Mouse (Mus musculus): ENCODE results near the gene Rnf223. TPM values are rescaled to one million over a fixed set of nuclear protein-coding genes. Genes with fewer than 3 reads are reported as not detected.

Gene Rnf223
- total RNA-seq (2021) = under 1 TPM; 0.43 to 0.47 TPM
- long read RNA-seq, partial matches to known transcripts = 0 of 1 reads
- long read RNA-seq, other reads (novel, unspliced or antisense) = 0 of 1 reads

GRCm38 (mm10) chr4:156130436-156130835, at the start of gene Rnf223:
Rnf223 (plus strand) TSS chr4:156130513.
- DNase-seq (ENCODE audit: low spot score in 2 of 2) = no peak

GRCm38 (mm10) chr4:156082621-156083234, 47.6 kb upstream of the Rnf223 start:
- no peak for DNase-seq (ENCODE audit: low spot score in 2 of 2)

GRCm38 (mm10) chr4:156083348-156083747, 47.0 kb upstream of the Rnf223 start:
- DNase-seq (ENCODE audit: low spot score in 2 of 2) = no peak

GRCm38 (mm10) chr4:156084096-156084879, 46.0 kb upstream of the Rnf223 start:
- no peak for DNase-seq (ENCODE audit: low spot score in 2 of 2)

- no peak for DNase-seq (ENCODE audit: low spot score in 2 of 2)
Observed at GRCm38 (mm10) chr4:156085256-156085655, 45.1 kb upstream of the Rnf223 start.

DNA sequence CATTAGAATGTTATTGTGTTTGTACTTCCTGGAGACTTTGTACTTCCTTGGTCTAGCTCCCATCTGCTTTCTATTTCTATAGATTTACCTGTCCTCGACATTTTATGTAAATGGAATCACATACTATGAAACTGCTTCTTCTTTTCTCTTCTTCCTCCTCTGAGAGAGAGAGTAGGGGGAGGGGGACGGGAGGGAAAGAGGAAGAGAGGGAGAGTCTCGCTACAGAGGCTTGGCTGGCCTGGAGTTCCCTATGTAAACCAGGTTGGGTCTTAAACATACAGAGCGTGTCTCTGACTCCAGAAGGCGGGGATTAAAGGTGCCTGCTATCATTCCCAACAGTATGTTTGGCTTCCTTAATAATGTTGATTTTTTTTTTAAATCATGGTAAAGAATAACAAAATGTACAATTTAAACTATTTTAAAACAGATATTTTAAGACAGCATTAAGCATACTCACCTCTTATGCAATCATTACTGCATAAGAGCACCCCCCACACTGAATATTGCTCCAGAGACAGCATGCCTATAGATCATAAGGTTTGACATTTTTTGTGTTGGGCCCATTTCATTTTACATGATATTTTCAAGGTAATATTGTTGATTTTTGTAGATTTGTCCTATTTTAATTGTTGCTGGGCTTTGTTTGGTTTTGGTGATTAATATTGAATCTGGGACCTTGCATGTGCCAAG, 42.8 kb upstream of the Rnf223 start:
- no peak for DNase-seq (ENCODE audit: low spot score in 2 of 2)

GRCm38 (mm10) chr4:156091236-156091635, 39.1 kb upstream of the Rnf223 start:
- DNase-seq (ENCODE audit: low spot score in 2 of 2) = no peak

GRCm38 (mm10) chr4:156092765-156093164, 37.5 kb upstream of the Rnf223 start:
- no peak for DNase-seq (ENCODE audit: low spot score in 2 of 2)

GRCm38 (mm10) chr4:156093758-156094157, 36.6 kb upstream of the Rnf223 start:
- no peak for DNase-seq (ENCODE audit: low spot score in 2 of 2)

DNA sequence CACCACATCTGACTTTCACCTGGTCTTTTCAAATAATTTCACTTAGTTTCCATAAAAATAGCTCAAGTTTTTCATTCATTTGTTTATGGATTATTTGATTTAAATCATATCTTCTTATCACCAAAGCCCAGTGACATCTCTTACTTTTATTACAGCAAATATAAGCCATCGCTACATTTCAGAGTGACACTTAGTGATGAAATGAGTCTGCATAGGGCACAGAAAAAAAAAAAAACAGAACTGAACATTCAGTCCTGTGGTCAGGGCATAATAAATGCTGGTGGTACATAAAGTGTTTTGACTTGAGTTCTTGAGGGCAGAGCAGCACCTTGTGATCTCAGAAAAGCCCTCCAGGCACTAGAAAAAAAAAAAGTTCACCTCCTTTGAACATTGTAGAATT, 34.1 kb upstream of the Rnf223 start:
- DNase-seq (ENCODE audit: low spot score in 2 of 2) = no peak

- DNase-seq (ENCODE audit: low spot score in 2 of 2) = no peak
Observed at GRCm38 (mm10) chr4:156097770-156098366, 32.4 kb upstream of the Rnf223 start.

DNA sequence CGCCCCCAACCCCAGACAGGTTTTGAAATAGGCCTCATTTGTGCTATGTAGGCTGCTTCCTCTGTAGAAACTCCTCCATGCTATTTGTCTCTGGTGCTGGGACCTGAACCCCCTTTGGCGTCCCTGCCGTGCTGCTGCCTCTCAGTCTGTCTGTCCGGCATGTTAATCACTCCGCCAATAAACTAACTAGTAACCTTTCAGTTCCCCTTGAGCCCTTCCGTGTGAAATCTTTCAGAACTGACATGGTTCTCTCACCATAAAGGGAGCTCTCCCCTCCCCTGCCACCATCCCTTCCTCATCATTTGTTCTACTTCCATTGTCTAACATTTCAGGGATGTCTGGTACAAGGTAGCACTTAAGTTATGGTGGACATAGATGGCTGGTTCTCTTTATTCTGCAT, 30.9 kb upstream of the Rnf223 start:
- no peak for DNase-seq (ENCODE audit: low spot score in 2 of 2)

DNA sequence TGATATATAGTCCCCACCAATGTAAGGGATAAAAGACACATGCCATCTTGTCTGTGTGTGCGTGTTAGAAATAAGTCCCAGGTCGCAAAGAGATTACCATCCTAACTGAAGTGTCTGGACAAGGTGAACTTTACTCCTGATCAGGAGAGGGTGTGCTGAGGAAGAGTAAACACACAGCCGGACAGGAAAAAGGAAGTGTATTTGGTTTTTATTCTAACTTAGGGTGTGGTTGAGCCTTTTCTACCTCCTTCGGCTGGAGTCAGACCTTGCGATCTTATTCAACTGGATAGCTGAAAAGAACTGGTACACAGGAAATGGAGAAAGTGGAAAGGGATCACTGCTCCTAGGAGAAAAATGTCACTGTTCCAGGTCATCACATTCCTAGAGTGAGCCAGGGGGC, 29.8 kb upstream of the Rnf223 start:
- DNase-seq (ENCODE audit: low spot score in 2 of 2) = no peak

DNA sequence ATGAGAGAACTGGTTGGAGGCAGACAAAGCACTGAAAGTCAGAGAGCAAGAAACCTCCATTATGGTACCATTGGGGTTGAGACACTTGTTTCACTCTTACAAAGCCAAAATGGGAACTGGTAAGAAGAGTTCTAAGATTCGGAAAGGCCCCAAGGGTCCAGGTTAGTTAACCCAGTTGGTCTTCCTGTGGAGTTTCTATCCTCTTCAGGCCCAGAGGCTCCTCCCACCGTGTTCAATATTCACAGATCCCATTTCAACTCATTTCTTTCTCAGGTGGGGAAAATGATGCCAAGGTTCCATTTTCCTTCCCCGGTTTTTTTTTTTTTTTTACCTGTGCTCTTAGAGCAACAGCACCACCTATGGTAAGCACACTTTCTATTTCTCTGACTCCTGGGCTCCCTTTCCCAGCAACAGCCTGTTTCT, 28.8 kb upstream of the Rnf223 start:
- no peak for DNase-seq (ENCODE audit: low spot score in 2 of 2)

- DNase-seq (ENCODE audit: low spot score in 2 of 2) = no peak
Observed at GRCm38 (mm10) chr4:156103342-156103741, 27.0 kb upstream of the Rnf223 start.

DNA sequence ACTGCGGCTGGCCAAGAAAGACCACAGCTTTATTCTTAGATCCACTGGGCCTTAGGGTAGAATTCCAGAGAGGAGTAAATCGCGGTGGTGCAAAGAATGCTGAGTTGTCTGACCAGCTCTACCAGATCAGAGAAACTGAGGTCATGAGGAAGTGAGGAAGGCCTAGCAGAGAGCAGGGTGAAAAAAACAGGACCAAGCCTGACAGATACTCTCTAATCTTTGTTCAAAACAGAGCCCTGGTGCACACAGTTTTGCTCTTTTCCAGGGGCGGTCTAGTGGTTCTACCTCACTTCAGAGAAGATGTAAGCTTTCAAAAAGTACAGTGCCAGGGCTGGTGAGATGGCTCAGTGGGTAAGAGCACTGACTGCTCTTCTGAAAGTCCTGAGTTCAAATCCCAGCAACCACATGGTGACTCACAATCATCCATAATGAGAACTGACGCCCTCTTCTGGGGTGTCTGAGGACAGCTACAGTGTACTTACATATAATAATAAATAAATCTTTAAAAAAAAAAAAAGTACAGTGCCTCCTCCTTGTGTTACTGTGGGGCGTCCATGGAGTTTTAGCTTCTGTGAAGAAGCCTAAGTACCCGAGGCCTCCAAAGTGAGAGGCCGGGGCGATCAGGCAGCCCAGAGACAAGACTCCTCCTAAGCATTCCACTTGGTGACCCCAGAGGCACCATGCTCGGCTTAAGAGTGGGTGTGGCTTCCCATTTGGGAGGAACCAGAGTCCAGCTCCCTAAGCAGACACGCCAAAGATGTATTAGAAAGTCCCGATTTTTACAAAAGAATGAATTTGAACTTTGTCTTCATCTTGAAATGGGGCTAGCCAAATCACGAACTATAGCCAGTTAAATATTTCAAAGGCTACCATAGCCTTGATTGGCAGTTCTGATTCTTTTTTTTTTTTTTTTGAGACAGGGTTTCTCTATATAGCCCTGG, 21.4 kb upstream of the Rnf223 start:
- DNase-seq (ENCODE audit: low spot score in 2 of 2) = peak; percentile 19 to 30

DNA sequence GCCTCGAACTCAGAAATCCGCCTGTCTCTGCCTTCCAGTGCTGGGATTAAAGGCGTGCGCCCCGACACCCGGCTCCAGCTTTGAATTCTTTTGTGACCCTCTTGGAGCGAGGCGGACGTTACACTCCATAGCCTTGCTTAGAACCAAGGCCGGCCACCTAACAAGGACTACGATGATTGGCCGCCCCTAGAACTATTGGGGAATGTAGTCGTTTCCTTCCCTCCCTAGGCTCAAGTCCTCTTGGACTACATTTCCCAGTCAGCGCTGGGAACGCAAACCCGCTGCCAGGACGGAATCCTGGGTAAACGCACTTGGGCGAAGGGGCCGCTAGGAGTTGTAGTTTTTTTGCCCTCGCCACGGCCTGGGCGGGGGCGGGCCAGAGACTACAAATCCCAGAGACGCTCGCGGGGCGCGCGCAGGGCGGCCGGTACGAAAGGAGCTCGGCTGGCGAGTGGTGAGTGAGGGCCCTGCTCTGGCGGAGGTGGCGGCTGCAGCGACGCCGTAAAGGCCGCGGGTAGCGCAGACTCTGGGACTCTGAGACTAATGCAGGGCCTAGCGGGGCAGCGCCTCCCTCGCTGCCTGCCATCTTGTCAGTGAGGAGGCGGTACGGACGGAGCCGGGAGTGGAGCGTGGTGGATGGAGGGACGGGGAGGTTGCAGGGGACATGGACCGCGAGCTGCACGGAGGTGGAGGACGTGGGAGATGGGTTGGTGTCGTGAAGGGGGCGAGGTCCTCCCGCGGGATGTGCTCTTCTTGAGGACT, 20.6 kb upstream of the Rnf223 start, which contains the start of gene 9430015G10Rik:
9430015G10Rik (plus strand) TSS at position 413 of the 762 bp plus-strand sequence.
- DNase-seq (ENCODE audit: low spot score in 2 of 2) = peak; percentile 97 to 99

DNA sequence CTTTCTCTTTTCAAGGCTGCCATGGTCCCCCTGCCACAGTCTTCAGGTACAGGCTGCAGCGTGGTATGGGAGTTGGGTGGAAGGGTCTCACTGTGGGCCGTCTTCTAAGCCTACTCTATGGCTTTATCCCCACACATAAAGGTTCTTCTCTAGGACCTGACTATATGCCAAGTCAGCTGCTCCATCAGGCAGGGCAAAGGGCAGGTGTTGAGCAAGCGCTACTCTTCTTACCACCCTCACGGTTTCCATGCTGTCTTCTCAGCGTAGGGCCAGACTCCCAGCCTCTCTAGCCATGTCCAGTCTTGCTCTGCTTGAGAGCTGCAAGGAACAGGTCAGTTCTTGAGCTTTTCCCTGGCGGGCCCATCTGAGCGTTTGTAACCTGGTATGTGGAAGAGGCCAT, 6.2 kb upstream of the Rnf223 start:
- no peak for DNase-seq (ENCODE audit: low spot score in 2 of 2)

GRCm38 (mm10) chr4:156125393-156125792, 4.9 kb upstream of the Rnf223 start:
- DNase-seq (ENCODE audit: low spot score in 2 of 2) = no peak

GRCm38 (mm10) chr4:156126841-156127240, 3.5 kb upstream of the Rnf223 start:
- DNase-seq (ENCODE audit: low spot score in 2 of 2) = no peak
